Mouse (Mus musculus) heart, postnatal 36 days (tissue): ENCODE measurements at regions not wholly inside any gene's neighbourhood (a gene's known extent, or its start where the extent isn't known, plus 50 kb on each side); places are given as distances from the start of the nearest gene placed in this dataset.
A peak's percentile ranks its signal among the peaks of the same experiment; 100 is the strongest.

Experiments used
- DNase-seq, 2 experiments: peaks; one replicate each; pipeline ENCODE4 v3.0.0; 2021 to 2022
- intact Hi-C: fragments of 180-260 bp; cut with DNase I; formaldehyde crosslinking; loops from one replicate; pipeline ENCODE4 v1.15.1; 2025

GRCm38 (mm10) chr17:75763391-75763790 is 211.6 kb upstream of the Fam98a start:
- intact Hi-C loops = no loop called here
- DNase-seq = no peak

- intact Hi-C loops = no loop called here
- no peak for DNase-seq
These were observed 204.7 kb upstream of the Fam98a start for GRCm38 (mm10) chr17:75756487-75756886.

GRCm38 (mm10) chr17:75716458-75716857 is 164.7 kb upstream of the Fam98a start:
- intact Hi-C loops = no loop called here
- DNase-seq = no peak

GRCm38 (mm10) chr17:75714578-75714977 is 162.8 kb upstream of the Fam98a start:
- no peak for DNase-seq
- intact Hi-C loops = no loop called here

- DNase-seq = no peak
- intact Hi-C loops = no loop called here
These were observed 162.3 kb upstream of the Fam98a start for GRCm38 (mm10) chr17:75714059-75714458.

- no peak for DNase-seq
- intact Hi-C loops = no loop called here
These were observed 155.9 kb upstream of the Fam98a start for GRCm38 (mm10) chr17:75707687-75708086.

GRCm38 (mm10) chr17:75705357-75705756 is 153.6 kb upstream of the Fam98a start:
- DNase-seq = no peak
- intact Hi-C loops = no loop called here

GRCm38 (mm10) chr17:75703865-75704264 is 152.1 kb upstream of the Fam98a start:
- intact Hi-C loops = no loop called here
- DNase-seq = no peak

- no peak for DNase-seq
- intact Hi-C loops = no loop called here
These were observed 145.0 kb upstream of the Fam98a start for GRCm38 (mm10) chr17:75696729-75697103.

GRCm38 (mm10) chr17:75696103-75696728 is 144.5 kb upstream of the Fam98a start:
- DNase-seq = no peak
- intact Hi-C loops = no loop called here

- intact Hi-C loops = no loop called here
- no peak for DNase-seq
These were observed 134.2 kb upstream of the Fam98a start for GRCm38 (mm10) chr17:75685927-75686326.

- DNase-seq = no peak
- intact Hi-C loops = no loop called here
These were observed 95.2 kb upstream of the Fam98a start for GRCm38 (mm10) chr17:75646982-75647381.

- intact Hi-C loops = no loop called here
These were observed 93.0 kb upstream of the Fam98a start for GRCm38 (mm10) chr17:75644698-75645097.

GRCm38 (mm10) chr17:75642311-75642710 is 90.6 kb upstream of the Fam98a start:
- intact Hi-C loops = no loop called here
- DNase-seq = no peak

More at GRCm38 (mm10) chr17:75644698-75645097, 93.0 kb upstream of the Fam98a start:
- no peak for DNase-seq

- intact Hi-C loops = no loop called here
- DNase-seq = no peak
These were observed 89.3 kb upstream of the Fam98a start for GRCm38 (mm10) chr17:75641010-75641498.

- no peak for DNase-seq
- intact Hi-C loops = no loop called here
These were observed 88.8 kb upstream of the Fam98a start for GRCm38 (mm10) chr17:75640575-75640974.

GRCm38 (mm10) chr17:75629857-75630256 is 78.1 kb upstream of the Fam98a start:
- DNase-seq = no peak
- intact Hi-C loops = no loop called here

- DNase-seq = peak in 1 of 2 experiments; percentile 2
- intact Hi-C loops = no loop called here
These were observed 67.7 kb upstream of the Fam98a start for GRCm38 (mm10) chr17:75619472-75619871.

GRCm38 (mm10) chr17:75618514-75618913 is 66.8 kb upstream of the Fam98a start:
- DNase-seq = no peak
- intact Hi-C loops = no loop called here

- DNase-seq = peak in 1 of 2 experiments; percentile 1
- intact Hi-C loops = no loop called here
These were observed 65.5 kb upstream of the Fam98a start for GRCm38 (mm10) chr17:75617280-75617679.

- DNase-seq = peak in 1 of 2 experiments; percentile 11
- intact Hi-C loops = no loop called here
These were observed 63.6 kb upstream of the Fam98a start for GRCm38 (mm10) chr17:75615335-75615734.

- DNase-seq = no peak
- intact Hi-C loops = no loop called here
These were observed 51.8 kb upstream of the Fam98a start for GRCm38 (mm10) chr17:75603417-75604086.
